Mouse (Mus musculus) NIH3T3 (cell line): ENCODE measurements at regions not wholly inside any gene's neighbourhood (a gene's known extent, or its start where the extent isn't known, plus 50 kb on each side); places are given as distances from the start of the nearest gene placed in this dataset.
"Not testable (repeated sequence)": the region's sequence is repeated elsewhere in the genome, so short reads cannot be mapped to it uniquely, and the experiment has no call there.

ENCODE experiments used
- DNase-seq: peaks from one replicate; pipeline ENCODE4 v3.0.0-alpha.2; 2012; ENCODE audit warnings: low read depth

DNA sequence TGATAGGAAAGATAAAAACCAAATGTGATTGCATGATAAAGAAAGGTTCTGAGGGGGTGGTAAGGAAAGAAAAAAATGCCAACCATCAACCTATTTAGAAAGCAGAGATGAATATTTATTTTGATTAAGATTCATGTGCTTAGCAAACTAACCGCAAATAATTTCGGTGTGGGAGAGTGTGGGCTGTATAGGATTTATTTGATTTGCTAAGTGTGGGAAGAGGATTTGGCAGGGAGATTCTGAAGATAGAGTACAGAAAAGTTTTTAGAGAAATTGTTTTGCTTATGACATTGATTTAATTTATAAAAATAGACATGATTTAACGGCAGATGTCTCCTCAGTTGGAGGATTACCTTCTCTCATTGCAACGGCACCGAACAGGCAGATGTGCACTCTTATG is 250.3 kb downstream of the Pros1 start:
- DNase-seq: no peak

DNA sequence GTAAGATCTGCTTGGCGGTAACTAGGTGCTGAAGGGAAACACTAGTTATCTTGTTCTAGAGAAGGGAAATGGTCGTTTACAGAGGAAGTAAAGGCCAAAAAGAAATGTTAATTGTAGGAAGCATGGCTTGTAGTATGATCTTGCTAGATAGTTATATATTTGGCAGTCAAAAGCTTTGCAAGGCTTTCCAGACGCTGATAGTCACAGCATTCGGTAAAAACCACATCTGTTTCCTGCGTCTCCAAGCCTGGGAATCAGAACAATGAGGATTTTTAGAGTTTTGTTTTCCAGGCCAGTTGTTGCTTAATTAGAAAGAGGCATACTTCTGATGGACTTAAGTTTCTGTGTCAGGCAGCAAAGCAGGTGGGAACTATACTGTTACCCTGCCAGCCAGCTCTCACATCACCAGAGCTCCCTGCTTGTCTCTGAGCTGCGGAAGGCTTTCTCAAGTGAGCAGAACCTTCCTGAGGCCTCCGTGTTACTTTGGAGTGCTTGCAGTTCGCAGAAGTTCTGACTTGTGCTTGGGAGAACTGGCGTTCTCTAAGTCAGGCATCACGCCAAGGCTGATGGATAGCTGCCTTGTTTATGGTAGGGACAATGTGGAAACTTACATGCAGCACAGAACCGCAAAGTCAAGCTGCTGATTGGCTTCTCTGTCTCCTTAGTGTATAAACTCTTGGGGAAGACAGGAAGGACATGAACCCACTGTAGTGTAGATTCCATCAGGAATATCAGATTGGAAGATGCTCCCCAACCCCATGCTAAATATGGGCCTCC is 251.0 kb downstream of the Pros1 start:
- DNase-seq: no peak

DNA sequence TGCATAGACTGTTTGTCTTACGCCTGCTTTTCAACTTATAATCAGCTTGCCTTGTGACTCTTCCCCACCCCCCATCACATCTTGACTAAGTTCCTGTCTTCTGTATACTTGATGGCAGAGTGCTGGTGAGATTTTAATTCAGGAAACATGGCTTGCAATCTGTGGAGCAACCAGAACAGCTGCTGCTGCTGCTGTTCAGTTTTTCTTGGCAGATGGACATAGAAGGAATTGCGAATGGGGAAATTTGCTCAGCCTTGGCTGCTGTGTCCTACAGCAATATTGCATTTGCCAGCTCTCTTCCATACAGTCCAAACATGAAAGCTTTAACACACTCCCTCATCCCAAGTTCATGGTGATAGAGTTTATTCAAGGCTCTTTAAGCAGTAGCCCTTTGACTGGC is 262.3 kb downstream of the Pros1 start:
- no peak for DNase-seq

DNA sequence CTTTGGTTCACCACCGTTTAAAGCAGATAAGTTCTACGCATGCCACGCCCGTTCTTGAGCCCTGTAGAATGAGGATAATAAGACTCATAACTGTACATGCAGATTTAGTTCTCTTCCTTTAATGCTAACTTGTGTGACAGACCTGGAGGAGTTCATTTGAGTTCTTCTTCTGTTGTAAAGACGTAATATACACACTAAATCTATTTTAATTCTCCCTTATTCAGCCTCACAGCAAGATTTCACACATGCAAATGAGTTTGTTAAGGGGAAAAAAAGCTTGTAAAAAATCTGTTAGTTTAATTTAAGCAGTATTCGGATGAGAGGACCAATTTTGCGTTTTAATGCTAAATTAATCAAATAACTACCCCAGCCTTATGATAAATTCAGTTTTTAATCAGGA is 264.6 kb downstream of the Pros1 start:
- DNase-seq: no peak

GRCm38 (mm10) chr16:63143851-63144250 is 289.7 kb downstream of the Pros1 start:
- no peak for DNase-seq

- no peak for DNase-seq
These were observed 301.3 kb downstream of the Pros1 start for GRCm38 (mm10) chr16:63155300-63155821.

DNA sequence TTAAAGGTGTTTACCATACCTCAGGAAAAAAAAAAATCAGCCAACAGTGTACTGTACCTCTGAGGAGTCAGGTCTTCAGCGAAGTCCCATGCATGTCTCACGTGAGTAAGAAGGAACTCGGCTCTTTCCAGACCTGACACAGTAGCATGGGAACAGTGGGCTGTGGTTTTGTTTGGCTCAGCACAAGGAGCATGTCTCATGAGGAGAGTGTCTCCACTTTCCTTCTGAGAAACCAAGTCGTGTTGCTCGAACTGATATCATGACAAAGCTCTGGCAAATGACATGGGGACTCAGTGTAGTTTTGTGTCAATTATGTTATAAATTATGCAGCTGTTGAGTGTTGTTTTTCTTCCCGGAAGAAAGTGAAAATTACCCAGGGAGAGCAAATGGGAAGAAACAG is 316.0 kb downstream of the Pros1 start:
- no peak for DNase-seq

- DNase-seq: no peak
These were observed 325.1 kb downstream of the Pros1 start for GRCm38 (mm10) chr16:63179228-63179627.

GRCm38 (mm10) chr16:63191181-63191580 is 337.1 kb downstream of the Pros1 start:
- DNase-seq: no peak

GRCm38 (mm10) chr16:63191623-63192022 is 337.5 kb downstream of the Pros1 start:
- DNase-seq: no peak

- no peak for DNase-seq
These were observed 340.5 kb downstream of the Pros1 start for GRCm38 (mm10) chr16:63194595-63194994.

GRCm38 (mm10) chr16:63213471-63213870 is 359.4 kb downstream of the Pros1 start:
- DNase-seq: not testable (repeated sequence)

DNA sequence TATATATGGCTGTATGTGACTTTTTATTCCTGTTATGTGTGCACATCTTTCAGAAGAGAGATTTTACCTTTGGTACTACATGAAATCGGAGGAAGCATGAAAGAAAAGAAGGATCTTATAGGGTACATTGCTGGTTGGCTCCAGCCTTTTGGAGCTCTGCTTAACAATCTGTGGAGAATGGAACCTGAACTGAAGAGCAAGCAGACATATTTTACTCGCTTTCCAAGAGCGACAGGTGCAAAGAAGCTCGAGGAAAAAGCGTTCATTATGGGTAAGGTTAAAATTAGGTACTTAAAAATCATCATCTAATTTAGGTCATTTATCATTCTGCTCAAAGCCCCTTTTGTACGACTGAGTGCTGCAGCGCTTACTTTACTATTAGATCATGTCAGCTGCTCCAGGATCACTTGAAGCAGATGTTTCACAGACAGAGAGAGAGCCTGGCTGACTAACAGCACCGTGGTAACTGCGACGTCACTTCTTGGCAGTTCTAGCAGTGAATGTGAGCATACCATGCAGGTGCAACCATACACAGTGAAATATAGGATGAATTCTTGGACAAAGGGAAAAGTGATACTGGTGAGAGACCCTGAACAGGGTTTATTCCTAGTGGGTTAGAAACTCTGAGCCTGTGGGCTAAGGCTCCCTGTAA is 366.2 kb downstream of the Pros1 start:
- no peak for DNase-seq

- DNase-seq: no peak
These were observed 370.5 kb downstream of the Pros1 start for GRCm38 (mm10) chr16:63224608-63225007.

DNA sequence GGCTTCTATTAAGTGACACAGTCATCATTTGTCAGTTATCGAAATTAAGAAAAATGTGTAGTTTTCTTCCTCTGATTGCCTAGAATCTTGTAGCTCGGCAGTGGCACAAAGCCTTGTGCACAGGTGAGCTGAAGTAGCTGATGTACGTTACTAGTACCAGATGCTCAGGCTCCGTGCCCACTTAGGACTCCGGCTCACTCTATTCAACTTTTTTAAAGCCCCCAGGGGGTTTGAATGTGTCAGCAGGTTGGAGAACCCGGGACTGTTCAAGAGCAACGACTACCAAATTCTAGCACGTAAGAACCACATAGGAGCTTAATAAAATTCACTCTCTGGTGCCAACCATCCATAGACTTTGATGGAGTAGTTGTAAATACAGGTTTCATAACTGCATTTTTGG is 371.0 kb downstream of the Pros1 start:
- DNase-seq: no peak

GRCm38 (mm10) chr16:63229135-63229534 is 375.0 kb downstream of the Pros1 start:
- no peak for DNase-seq

- no peak for DNase-seq
These were observed 375.5 kb downstream of the Pros1 start for GRCm38 (mm10) chr16:63229567-63229966.

DNA sequence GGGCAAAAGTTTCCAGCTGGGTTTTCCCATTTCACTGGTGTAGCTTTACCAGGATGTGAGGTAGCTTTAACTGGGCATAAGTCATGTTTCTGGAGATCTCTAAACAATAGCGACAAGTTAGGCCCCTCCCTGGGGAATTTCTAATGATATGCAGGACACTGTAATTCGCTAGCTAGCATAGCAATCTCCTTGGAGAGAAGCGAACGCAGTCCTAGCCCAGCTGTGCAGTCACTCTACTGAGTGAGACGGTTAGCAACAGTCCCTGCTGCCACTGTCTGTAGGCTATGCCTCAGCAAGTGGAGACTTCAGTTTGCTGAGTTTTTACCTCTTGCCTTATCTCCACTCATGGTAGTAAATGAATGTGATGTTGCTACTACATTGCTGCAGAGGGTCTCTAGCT is 416.1 kb downstream of the Pros1 start:
- DNase-seq: no peak

DNA sequence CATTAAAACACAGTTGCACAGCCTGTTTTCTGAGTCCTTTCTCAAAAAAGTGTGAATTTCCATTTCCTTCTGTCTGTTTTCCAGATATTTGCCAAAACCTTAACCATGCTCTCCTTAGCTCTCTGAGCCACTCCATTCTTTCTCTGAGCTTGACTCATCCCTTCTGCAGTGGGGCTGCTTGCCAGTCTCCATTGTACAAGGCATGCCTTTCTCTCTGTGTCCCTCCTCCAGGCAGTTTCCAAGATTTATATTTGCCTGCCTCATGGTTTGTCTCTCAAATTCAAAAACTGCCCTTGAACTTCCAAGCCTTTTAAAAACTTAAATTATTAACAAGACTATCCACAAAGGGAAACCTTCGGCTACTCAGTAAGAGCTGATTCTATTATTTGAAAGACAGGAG is 423.4 kb downstream of the Pros1 start:
- DNase-seq: no peak

DNA sequence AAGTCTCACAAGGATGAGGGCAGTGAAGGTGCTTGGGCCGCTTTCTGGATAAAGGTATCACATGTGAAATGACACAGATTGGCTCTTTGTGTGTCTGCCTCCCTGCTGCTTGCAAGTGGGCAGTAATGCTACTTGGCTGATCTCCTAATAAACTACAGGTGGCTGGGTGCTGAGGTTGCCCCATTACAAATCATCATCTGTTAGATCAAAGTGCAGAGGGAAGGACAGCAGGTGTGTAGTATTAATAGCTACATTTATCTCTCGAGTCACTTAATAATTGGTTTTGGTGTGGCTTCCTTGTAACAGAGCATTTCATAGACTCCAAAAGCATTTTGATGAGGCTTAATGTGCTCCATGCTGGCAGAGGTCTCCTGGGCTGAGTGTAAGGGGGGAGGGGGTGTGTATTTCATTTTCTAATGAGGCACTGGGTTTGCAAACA is 424.2 kb downstream of the Pros1 start:
- no peak for DNase-seq

GRCm38 (mm10) chr16:63287655-63288054 is 433.5 kb downstream of the Pros1 start:
- peak; percentile 9 for DNase-seq

DNA sequence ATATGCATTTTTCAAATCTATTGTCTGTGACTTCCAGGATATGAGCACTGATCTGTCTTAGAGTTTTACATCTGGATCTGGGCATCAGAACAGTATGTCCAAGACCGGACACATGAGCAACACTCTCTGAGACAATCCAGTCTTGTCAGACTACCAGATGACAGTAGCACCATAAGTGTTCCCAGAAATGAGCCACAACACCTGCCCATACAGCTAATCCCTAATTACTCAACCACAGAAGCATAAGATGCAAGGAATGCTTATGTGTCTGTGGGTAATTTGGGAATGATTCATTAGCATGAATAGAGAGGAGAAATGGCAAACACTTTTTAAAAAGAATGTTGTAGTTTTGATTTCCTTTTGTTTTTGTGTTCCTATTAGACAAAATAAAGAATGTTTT is 457.6 kb downstream of the Pros1 start:
- DNase-seq: no peak

GRCm38 (mm10) chr16:63313544-63313943 is 459.4 kb downstream of the Pros1 start:
- DNase-seq: no peak
